Mouse (Mus musculus) cerebellum, postnatal 10 days (tissue): ENCODE measurements around the gene Rasgef1b.

Experiments used
- DNase-seq, 2 experiments: peaks; one replicate each; pipeline ENCODE4 v3.0.0; 2021; ENCODE audit warnings: mixed read lengths in 2 of 2

Gene Rasgef1b

GRCm38 (mm10) chr5:99183637-99184036, 545.2 kb downstream of the Rasgef1b start:
- no peak for DNase-seq

- DNase-seq, result no peak
Observed at GRCm38 (mm10) chr5:99174608-99175385, 554.1 kb downstream of the Rasgef1b start.

- DNase-seq, result no peak
Observed at GRCm38 (mm10) chr5:99169836-99170235, 559.0 kb downstream of the Rasgef1b start.

- no peak for DNase-seq
Observed at GRCm38 (mm10) chr5:99167767-99168166, 561.1 kb downstream of the Rasgef1b start.
